Mouse (Mus musculus) neural tube, embryonic 10.5 days (tissue): ENCODE measurements at regions not wholly inside any gene's neighbourhood (a gene's known extent, or its start where the extent isn't known, plus 50 kb on each side); places are given as distances from the start of the nearest gene placed in this dataset.

Experiments
- DNase-seq: peaks from one replicate; pipeline ENCODE4 v3.0.0-alpha.2; 2017; ENCODE audit warnings: low spot score; ENCODE audit errors: extremely low spot score

DNA sequence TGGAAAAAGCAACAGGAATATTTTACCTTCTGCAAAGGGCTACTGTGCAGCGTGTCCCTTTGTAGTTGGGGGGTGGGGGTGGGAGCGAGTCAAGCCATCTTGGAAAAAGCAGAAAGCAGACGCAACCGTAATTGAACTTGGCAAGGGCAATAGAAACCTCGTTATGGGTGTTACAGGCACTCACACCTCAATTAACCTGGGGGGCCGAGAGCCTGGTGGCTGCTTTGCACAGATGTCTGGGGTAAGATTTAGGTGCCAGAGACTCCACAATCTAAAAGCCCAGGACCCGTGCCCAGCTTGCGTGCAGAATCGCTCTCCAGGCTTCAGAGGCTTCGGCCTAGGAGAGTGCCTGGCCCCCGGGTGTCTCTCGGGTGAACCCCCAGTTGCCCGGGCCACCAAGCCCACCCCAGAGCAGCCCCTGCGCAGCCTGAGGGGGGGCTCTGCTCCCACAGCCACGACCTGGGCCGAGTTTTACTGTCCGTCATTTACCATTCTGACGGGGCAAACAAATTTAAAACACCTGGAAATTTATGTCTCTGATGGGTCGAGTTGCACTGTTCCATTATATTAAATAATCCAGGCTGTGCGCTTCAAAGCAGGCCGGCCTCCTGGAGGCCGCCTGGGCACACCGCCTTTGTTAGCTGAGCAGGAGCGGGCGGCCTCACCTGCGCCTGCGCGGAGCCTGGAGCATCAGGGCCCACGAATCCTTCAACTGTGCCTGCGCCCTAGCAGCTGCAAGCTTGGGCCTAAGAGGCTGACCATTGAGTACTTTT lies 212.4 kb downstream of the Srbd1 start:
- no peak for DNase-seq

DNA sequence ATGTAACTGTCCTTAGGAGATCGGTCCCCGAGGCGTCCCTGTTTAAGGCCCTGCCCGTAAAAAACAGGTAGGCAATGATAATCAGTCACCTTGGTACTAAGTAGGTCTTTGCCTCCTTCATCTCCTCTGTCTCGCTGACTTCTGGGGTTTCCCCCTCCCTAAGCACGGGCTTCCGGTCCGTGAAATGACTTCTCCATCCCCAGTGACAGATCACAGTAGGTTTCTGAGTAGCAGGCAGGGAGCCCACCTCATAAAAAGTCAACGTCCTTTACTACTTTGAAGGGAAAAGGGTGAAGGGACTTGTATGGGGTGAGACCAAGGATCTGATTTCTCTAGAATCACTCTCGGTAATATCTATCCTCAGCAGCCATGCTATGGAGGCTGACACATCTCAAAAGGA lies 213.0 kb downstream of the Srbd1 start:
- no peak for DNase-seq

DNA sequence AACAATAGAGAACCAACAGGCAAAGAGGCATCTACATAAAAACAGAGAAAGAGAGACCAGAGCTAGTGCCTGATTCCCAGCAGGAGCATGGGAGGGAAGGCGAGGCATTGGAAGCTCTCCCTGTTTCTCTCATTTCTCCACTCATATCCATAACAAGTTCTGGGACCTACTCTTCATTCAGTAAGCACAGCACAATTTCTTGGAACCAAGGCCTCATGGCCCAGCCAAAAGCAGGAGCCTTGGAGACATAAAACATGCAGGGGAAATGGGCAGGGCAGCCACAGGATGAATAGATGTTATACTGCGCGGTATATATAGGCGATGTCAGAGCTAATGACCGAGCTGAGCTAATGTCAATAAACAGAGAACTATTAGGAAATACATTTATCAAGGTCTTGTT lies 214.2 kb downstream of the Srbd1 start:
- DNase-seq: no peak

DNA sequence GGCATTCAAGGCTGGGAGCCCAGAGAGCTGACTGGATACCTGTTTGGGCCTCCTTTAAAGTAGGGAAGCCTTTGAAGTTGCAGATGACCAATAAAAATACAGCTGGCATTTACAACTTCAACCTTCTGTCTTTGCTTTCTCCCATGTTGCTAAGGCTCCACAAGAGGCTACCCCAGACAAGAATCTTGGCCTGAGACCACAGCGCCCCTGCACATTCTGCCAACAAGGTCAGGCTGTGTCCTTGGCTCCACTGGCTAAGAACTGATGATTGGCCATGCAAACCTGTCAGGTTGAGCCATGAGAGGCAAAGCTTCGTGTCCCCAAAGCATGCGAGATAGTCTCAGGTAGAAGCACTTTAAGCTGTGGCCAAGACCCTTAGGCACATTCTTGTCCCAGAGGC lies 214.6 kb downstream of the Srbd1 start:
- no peak for DNase-seq

DNA sequence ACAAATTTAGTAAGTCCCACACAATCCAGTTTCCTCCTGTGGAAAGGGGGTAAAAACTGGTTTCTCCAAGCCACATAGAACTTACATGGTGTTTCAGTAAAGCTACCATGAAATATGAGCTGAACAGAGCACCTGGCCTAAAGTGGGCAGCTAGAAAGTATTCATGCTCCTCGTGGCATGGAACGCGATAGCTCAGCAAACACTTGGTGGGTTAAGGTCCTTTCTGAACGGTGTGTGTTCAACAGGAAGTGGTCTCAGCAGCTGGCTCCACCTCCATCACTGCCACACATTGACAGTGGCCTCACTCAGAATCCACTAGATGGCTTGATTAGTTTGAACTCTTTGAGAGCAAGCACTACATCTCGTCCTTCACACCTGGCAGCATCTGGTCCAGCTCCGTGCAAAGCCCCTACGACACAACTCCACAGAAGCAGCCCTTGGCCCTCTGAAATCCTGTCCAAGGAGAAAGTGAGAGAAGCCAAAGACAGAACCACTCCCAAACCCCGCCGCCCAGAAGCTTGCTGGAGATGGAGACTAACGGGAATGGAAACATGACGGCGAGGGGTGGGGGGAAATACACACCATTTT lies 215.2 kb downstream of the Srbd1 start:
- no peak for DNase-seq

DNA sequence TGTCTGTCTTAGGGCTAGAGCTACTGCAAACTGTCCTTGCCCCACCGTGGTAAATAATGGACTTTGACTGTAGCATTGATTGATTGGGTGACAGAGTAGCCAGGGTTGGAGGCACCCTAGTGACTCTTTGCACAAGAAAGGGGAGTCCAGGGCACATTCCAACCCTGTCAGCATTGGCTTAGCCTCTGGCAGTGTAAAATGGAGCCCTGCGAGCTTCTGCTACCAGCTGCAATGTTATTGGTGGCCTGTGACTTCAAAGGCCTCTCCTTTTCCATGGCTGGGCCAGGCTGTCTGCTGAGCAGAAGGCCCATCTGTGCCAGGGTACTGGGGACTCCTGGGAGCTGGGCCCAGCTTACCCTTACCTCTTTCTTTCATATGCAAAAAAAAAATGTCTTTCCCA lies 216.4 kb downstream of the Srbd1 start:
- DNase-seq: no peak

DNA sequence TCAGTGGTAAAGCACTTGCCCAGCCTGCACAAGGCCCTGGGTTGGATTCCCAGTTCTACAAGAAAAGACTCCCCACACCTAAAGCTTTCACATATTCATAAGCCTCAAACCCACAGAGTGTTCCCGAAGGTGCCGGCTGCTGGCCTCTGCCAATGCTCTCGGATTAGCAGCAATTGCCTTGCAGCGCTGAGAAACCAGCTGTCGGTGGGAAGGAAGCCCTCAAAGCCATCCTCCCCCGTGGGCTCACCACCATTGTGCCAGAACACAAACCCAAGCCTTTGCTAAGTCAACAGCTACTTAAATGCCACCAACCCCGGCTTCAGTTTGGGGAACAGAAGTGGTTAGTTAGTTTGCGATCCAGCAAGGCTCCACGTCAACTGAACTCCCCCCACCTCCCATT lies 217.7 kb downstream of the Srbd1 start:
- no peak for DNase-seq

DNA sequence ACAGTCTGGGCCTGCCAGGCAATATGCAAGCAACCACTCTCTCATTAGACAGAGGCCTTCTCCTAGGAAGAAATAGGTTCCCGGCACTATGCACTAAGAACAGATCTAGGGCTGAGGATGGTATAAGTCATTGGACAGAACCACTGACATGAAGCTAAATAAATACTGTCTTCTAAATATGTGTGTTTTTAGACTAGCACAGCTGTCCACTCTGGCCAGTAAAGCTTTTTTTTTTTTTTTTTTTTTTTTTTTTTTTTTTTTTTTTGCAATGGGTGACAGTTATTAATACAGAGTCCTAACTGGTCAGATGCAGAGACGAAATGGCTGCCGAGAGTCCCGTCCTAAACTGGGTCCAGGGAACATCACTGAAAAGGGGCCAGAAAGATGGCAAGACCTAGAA lies 218.9 kb downstream of the Srbd1 start:
- no peak for DNase-seq

DNA sequence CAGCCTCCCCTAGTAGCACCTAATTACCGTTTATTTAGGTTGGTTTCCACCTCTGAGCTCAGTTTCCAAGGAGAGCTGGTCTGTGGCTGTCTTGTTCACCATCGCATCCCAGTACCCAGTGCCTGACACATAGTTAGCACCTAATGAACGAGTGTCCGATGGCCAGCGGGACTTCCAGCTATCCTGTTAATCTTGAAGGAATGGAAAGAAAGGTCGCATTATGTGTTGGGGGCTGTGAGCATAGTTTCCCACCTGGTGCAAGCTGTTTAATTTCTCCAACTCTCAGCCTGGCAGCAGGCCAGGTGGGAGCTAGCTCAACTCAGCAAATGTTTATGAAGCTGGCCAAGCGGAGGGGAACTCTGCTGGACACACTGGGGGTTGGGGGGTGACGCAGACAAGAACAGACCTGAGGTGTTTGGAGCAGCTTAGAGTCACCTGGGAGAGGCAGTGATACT lies 223.7 kb downstream of the Srbd1 start:
- no peak for DNase-seq

DNA sequence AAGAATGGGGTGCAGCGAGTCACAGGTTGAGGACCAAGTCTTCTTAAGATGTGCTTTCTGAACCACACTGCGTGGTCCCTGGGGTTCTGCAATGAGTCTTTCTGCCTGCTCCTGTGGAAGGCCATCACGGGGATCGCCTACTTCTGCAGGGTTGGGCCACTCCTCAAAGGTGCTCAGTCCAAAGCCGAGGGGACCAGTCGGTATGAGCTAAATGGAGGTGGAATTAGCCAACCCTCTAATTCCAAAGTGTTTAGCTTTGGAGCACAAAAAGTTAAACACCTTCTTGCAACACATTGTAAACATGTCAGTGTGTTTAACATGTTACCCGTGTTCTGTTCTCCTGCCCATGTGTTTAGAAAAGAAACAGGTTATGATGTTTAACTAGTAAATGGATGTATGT lies 225.1 kb downstream of the Srbd1 start:
- no peak for DNase-seq

DNA sequence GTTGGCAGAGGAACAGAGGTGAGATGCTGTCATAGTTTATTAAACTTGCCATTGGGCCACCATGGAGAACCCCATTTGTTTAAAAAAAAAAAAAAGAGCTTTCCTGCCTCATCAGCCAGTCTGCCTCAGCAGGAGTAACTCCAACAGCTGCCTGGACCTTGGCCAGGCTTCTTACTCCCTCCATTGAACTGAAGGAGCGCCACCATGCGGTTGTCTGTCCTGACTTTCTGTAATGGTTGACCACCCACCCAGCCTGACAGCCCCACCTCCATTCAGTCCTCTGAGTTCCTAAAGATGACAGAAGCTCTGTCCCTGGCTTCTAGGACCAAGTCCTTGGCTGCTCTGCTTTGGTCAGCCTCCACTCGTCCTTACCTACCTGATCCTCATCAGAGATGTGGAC lies 227.8 kb upstream of the Six2 start:
- no peak for DNase-seq

DNA sequence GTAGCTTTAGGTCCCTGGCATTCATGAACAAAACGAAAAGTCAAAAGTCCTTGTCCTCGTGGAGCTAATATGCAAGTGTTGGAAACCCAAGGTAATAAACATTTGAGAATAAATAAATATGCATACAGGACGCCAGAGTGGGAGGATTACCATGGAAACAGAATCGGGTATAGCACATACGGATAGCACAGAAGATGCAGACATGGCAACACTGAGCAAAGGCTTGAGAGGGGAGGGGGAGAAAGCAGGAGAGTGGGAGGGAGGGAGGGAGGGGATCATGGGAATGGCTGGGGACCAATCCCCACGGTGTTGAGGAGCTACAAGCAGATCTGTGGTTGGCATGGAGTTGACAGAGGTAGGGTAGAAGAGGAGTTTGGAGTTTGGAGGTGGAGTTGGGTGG lies 226.0 kb upstream of the Six2 start:
- DNase-seq: no peak

DNA sequence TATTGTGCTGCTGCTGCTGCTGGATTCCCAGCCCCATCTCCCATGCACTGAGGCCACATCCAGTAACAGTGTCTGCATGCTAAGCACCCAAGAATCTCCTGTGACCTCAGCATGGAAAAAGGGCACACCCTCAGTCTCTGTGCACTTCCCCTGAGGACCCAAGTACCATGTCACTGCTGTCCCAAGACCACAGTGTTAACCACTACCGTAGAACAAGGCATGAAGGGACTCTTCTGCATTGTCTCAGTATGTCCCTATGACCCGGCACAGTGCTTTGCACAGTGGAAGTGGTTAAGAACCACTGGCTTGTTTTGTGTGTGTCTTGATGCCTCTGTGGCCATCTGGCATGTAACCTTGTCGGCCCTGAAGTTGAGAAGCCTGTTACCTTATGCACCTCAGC lies 220.6 kb upstream of the Six2 start:
- no peak for DNase-seq

DNA sequence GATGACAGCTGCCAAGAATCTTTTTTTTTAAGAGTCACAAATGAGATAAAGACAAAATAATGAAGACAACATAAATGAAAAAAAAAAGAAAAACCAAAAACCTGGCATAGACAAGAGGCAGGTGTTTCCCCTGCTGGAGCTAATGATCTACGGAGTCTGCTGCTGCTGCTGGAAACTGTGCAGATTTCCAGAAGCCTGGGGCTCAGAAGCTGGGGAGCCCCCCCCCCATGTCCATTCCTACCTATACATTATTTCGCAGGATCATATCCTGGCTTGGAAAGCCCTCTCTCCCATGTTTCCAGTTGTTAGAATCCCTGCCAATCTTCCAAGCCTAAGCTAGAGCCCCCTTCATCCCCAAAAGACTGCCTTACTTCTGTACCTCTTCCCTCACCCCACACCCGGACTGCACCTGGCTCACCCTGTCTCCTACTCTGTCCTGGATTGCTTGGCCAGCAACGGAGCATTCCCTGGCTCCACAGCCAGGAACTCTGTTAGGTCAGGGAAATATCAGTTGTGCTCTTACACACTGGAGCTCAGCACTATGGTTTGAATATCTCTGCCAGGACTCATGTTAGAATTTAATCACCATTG lies 218.6 kb upstream of the Six2 start:
- no peak for DNase-seq

DNA sequence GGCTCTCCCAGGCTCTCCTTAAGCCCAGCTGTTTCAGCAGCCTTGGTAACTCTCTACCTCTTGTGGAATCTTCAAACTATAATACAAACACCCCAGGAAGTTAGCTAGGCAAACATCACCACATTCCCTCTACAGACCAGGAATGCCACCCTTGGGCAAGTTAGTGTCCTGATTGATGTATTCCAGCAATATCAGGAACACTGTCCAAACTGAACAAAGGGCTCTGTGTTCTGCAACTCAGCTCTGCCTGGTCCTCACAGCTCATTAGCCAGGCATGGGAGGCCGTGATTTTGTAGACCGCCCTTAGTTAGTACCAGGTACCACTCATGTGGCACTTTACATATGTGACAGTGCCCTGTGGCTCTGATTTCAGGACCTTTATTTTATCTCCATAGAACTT lies 214.5 kb upstream of the Six2 start:
- DNase-seq: no peak

DNA sequence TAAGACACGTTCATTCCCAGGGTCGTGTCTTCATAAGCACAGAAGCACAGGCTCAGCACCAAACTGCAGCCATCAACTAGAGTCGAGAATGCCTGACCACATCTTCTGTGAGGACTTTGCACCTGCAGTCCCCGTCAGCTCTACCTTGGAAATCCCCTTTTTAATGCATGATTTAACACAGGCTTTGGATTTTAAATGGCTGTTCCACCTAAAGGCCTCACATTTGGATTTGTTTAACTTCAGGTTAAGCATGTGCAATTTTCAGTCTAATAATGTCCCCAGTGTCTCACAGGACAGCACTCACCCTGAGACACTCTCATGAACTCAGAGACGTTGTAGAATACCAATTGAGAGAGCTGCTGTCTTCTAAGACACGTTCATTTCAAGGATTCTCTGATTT lies 211.0 kb upstream of the Six2 start:
- no peak for DNase-seq

DNA sequence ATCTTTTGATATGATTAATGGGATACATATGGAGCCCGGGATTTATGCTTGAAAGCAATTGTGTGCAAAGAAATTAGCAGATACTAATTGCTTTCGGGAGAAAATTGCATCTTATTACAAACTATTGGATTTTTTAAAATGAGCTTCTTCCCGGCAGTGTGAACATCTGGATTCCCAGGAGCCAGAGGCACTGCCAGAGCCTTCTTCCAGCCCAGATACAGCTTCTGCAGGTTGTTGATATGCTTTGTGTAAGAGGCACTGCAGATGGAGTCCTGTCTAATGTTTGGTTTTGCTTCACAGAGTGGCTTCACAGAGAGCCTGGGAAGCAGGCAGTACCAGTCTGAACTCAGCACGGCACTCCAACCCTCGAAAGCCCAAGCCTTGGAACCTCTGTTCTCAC lies 207.9 kb upstream of the Six2 start:
- DNase-seq: no peak

DNA sequence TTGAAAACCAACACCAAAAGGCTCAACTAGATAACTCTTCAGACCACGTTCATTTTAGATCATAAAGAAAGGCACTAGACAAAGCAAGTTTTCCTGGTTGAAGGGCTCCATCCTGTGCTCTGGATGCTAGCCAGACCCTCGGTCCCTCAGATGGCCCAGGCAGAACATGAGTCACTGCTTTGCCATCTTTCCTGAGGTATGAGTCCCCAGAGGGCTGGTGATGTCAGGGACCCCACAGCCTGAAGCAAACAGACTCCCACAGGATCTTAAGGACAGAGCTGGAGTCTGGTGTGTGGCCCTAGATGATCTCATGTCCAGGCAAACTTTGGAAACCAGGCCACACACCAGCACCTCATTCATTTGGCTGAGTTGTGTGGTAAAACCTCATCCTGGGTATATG lies 203.2 kb upstream of the Six2 start:
- no peak for DNase-seq

DNA sequence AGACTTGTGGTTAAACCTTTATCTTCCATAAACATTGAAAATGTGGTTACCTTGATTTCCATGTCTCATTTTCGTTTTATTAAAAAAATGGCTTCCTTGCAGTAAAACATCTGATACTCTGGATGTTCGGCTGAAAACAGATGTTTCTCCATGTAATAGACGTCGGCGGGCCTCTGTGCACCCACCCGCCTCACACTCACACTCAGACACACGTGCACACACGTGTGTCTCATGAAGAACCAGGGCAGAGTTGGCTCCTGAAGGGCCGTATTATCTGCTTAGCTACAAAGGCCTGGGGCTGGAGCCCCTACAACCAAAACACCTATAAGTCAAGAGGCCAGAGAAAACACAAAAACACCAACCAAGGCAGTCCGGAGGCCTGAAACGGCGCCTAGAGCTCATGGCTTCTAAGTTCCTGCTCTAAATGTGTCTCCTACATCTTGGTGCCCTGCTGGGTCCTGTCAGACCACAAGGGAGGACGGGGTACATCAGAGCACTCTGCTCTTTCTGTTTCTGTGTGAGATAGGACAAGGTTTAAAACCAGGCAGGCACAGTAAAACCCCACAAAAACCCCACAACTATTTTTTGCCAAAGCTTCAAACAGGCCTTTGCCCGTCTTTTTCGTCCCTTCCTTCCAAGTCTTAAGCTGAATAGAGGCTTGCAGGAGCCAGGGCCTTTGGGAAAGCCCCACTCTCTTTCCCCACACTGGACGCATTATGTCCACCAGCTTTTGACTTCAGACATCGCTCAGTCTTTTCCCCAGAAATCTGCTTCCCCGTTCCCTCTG lies 201.9 kb upstream of the Six2 start:
- DNase-seq: no peak

DNA sequence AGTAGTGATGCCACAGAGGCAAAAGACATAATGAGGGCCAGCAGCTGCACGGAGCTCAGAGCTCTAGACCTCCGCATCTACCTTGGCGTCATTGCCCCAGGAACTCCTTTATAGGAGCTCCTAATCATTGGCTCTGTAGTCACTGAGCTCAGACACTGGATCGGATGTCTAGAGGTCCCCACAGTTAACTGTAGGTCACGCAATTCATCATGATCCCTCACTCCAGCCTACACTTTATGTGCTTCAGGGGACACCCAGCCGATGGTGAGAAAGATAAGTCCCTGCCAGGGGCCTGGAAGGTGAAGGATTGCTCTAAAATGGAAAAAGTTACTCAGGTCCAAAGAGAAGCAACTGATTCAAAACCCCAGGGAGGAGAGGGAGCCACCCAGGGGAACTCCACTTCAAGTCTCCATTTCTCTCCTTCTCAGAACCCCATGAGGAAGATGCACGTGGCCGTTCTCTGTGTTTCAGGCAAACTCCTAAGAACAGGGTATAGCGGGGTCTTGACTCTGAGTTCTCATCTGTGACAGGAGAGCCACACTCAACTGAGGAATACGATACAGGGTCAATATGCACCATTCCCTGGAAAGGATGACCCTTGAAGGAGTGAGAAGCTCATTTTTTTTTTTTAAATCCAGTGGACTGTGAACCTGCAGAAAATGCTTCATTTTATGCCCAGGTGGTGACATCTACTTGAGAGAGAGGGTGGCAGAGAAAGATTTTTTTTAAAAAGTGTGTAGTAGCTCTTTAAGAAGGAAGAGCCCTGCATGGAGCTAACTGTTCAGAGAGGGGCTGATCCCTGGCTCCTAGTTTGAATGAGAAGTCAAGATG lies 200.7 kb upstream of the Six2 start:
- no peak for DNase-seq

DNA sequence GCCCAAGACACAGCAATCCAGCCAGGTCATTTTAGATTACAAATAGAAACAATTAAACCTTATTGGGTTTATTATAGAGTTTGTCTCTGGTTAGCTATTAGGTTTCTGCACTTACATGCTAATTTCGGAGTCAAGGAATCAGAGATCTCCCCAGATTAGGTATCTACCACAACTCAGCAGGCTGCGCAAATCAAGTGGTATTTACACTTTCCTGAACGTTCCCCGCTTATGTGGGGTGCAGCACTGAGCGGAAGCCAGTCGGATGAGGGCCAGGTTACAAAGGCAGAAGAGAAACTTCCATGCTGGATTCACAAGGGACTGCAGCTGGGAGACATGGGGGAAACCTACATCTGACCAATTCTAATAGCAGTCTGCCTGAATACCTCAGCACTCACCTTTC lies 198.6 kb upstream of the Six2 start:
- no peak for DNase-seq
